Mouse (Mus musculus): ENCODE measurements around the gene Rbfox1.

Gene Rbfox1

DNA sequence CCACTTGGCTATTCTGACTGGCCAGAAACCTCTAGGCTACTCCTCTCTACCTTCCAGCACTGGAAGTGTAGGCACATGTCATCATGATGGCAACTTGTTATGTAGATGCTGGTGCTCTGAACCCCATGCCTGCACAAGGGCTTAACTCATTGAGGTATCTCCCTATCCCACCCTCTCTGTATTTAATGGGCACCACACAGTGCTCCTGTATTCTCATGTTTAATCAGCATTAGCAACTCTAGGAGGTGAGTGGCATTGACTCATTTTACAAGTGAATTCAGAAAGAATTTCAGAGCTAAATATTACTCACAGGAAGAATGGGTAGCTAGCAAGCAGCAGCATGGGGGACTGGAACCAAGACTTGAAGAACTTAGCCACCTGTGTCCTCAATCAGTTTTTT, 321.3 kb downstream of the Rbfox1 start:
- DNase-seq (ENCODE audit: low read depth in 1 of 2, low spot score in 2 of 2) = no peak

DNA sequence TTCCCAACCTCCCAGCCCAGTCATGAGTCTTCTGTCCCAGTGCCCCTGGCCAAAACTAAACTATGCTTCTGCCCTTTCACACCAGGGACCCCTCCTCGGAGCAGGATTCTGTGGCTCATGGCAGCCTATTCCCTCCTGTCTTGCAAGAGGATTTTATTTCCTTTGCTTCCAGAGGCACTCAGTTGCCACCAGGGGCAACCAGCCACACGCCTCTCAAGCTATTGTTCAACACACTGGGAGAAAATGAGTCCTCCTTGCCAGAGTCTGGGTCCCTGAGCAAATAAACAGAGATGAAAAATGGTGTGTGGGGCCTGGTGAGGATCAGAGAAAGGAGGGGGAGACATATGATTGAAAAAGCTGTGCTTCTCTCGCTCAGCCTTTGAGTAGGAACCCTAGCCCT, 327.8 kb downstream of the Rbfox1 start:
- DNase-seq (ENCODE audit: low read depth in 1 of 2, low spot score in 2 of 2) = no peak

DNA sequence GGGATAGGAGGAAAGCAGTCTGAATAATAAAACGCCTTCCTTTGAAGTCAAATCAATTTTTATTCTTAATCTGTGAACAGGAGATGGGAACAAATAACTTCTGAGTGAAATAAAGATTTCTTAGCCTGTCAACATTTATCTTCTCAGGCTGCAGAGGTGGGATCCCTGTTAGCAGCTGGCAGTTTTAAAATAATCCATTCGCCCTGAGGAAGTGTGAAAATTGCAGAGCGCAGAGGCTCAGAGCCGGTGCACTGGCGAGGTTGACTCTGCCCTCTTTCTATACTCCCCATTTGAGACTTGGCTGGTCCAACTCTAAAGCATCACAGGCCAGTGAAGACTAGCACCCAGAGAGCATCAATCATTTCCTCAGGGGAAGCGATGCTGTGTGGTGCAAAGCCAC, 342.3 kb downstream of the Rbfox1 start:
- DNase-seq (ENCODE audit: low read depth in 1 of 2, low spot score in 2 of 2) = no peak

DNA sequence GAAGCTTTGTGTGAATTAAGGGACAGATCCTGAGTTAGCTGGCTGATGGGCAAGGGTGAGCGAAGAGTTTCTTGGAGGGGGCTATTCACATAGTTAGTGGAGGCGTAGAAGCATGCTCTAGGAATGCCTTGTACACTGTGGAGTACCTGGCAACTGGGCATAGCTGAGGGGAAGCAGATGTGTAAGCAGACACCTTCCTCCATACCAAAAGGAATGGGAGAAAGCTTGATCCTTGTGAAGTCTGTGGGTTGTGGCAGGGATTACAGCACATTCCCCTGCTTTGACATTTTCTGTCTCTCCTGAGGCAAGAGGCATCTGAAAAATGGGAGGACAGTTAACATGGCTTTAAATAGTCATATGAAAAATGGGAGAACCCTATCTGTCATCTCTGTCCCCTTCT, 347.8 kb downstream of the Rbfox1 start:
- no peak for DNase-seq (ENCODE audit: low read depth in 1 of 2, low spot score in 2 of 2)

DNA sequence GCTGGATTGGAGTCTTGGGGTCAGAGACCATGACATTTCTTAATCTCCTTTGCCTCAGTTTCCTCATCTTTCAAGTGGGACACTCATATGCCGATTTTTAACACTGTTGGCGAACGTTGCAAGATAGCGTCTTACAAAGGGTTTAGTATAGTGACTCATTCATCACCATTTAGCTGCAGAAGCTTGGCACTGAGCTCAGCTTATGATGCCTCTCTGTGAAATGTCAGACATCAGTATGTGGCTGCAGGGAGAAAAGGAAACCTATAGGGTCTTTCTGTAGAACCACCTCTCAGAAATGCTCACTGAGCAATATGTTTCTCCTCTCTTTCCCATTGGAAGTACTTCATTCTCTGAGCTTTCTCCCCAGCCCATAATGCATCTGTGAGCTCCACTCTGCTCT, 356.2 kb downstream of the Rbfox1 start:
- DNase-seq (ENCODE audit: low read depth in 1 of 2, low spot score in 2 of 2) = no peak

DNA sequence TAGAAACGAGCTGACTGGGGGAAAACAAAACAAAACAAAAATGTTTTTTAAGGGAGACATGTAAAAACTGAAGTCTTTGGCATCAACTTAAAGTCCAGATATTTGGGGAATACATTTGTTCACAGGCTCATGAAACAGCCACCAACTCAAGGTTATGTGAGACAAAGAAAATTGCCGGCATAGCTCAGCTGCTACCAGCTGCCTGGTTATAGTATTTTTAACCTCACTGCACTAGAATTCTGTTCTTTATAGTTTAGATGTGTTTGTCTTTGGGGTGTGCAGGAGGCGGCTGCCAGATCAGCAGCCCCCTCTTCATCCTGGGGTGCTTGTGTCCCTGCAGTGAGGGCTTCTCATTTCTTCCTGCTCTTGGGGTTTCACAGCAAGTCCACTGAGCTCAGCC, 357.3 kb downstream of the Rbfox1 start:
- DNase-seq (ENCODE audit: low read depth in 1 of 2, low spot score in 2 of 2) = no peak

DNA sequence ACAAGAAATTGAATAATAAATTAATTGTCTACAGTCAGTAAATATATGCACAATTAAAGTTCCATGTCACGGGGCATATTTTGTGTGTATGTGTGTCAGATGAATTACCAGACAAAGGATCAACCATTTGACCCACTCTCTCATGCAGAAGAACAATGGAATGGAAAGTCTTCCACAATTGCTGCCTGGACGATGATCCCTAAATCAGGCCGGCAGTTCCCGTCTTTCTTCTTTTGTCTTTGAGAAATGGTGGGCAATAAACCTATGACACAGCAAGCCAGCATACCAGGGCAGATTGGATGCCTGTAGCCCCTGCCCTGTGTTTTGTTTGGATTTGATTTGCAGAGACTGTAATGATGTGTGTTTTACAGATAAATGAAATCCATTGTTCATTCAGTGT, 362.4 kb downstream of the Rbfox1 start:
- DNase-seq (ENCODE audit: low read depth in 1 of 2, low spot score in 2 of 2) = no peak

DNA sequence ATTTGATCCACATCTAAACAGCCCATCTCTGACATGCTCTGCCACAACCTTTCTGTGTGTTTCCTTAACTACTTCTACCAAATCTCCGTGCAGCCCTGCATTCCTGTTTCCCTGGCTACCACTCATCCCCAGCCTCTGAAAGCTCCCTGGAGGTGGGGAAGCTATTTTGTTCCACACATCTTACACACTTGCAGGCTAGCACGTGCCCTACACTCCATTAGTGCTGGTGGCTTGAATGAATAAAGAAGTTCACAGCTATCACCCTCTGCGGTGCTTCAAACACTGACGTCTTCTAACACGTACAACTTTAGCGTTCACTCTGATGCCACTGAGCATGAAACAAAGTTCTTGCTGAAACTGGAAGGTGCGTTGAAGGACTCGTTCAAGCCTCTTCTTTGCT, 379.4 kb downstream of the Rbfox1 start:
- no peak for DNase-seq (ENCODE audit: low read depth in 1 of 2, low spot score in 2 of 2)

DNA sequence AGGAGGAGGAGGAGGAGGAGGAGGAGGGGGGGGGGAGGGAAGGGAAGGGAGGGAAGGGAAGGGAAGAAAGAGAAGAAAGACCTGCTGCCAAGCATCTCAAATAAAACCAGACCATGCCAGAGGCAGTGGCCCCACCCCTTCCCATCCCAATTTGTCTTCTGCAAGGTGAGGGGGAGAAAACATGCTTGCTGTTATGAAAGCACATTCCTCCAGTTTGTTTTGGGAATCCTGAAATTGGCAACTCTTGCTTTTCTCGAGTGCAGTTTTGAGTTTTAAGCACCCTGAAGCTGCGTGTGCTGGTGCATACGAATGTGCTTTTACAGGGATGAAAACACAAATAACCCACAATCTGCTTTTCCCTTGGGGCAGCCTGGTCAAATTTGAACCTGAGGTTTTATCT, 380.5 kb downstream of the Rbfox1 start:
- DNase-seq (ENCODE audit: low read depth in 1 of 2, low spot score in 2 of 2) = no peak

DNA sequence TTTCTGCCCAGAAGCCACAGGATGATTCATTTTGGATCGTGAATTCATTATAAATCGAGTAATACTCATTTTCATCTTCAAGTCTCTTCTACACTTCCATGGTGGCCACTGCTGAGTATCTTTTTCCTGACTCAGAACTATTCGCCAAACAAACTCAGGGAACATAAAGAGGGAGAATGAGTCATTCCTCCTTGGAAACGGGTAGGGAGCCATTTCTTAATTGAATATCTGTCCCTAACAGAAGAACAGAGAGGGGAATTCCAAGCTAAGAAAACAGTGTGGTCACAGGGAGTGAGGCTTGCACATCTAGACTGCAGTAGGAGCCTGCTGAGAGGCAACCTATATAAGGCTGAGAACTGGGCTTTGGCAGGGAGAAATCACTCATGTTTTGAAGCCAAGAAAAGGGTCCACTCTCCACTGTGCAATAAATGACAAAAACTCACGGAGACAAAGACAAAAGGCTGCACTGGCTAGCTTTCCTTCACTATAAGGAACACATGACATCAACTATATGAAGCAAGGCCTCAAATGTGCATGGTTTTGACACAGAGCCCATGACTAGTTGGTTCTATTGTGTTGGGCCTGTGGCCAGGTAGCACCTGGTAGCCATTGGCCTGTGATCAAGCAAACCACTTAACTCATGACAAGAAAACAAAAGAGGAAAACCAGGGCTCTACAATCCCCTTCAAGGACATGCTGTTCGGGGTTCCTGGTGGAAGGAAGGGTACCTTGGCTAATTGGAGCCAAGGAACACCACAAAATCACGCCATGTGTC, 386.6 kb downstream of the Rbfox1 start:
- DNase-seq (ENCODE audit: low read depth in 1 of 2, low spot score in 2 of 2) = no peak

DNA sequence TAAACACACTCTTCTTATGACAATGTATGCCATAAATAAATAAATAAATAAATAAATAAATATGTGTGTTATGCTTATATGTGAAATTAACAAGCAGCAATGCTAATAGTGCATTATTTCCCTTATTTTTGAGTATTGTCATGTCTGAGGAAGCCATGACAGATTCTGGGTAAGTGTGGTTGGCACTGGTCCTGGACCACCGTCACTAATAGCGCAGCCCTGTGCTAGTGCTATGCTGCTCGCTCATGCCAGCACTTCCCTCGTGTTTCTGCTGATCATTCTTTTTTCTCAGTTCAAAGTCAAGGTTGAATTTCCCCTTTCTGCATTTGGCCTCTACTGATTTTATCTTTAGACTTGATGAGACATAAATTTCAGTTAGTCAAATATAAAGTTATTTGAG, 398.3 kb downstream of the Rbfox1 start:
- no peak for DNase-seq (ENCODE audit: low read depth in 1 of 2, low spot score in 2 of 2)

DNA sequence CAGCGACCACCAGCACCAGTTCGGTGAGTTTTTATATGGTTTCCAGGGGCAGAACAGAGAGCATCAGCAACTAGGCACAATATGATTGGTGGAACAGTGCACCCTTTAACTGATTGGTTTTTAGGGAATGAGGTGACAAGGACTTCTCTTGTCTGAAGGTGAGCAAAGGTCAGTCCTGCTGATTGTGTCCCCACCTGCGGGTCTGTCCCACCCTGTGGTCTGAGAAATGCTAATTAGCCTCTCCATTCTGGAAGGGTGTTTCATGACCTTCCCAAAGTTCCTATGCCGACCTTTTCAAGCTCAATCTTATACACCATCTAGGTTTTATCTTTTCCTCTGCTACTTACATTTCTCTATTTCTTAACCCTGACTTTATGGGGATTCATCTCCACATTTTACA, 399.2 kb downstream of the Rbfox1 start:
- DNase-seq (ENCODE audit: low read depth in 1 of 2, low spot score in 2 of 2) = no peak

DNA sequence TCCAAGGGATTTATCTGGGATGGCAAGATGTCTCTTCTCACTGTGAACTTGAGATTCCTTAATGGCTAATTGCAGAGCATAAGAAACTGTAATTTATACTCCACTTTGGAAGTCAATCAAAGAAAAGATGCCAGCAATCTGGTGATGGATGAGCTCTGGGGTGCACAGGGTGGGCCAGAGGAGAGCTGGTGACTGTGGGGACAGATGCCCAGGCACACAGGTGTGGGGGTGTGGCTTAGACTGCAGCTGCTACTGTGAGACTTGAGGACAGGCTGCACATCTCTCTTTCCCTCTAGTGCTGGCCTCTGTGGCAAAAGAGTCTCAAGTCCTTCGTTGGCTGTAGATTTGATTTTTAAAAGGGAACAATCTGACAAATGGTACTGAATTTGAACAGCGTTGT, 402.5 kb downstream of the Rbfox1 start:
- no peak for DNase-seq (ENCODE audit: low read depth in 1 of 2, low spot score in 2 of 2)

DNA sequence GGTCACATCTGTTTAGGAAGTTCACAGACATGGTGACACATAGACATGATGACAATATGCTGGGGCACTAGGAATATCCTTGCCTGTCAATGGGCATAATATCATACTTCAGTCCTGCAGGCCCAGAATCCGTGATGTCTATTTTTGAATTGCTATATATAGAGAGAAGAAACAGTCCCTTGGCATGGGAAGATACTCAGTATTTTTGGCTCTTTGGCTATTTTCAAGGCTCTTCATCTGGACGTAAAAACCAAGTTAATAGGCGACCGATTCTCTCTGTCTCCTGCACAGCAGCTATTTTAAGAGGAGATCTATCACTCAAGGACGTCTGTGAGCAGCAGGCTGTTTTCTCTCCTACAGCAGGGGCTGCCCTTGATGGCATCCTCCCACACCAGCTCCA, 415.0 kb downstream of the Rbfox1 start:
- DNase-seq (ENCODE audit: low read depth in 1 of 2, low spot score in 2 of 2) = no peak

DNA sequence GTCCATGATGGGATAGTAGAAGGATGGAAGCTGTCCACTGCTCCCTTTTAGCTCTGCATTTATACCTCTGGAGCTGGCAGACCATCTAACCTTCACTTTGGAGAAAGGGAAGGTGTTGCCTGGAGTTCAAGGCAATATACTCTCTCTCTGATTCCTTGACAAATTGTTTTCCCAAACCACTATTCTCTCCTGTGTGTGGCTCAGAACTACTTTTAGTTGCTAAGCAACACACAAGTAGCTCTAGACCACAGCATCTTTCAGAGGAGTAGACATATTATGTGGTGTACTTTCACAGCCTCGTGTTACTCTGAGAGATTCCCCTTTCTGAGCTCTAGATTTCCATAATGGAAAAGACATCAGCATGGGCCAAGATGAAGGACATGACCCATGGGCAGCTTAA, 417.9 kb downstream of the Rbfox1 start:
- DNase-seq (ENCODE audit: low read depth in 1 of 2, low spot score in 2 of 2) = no peak

DNA sequence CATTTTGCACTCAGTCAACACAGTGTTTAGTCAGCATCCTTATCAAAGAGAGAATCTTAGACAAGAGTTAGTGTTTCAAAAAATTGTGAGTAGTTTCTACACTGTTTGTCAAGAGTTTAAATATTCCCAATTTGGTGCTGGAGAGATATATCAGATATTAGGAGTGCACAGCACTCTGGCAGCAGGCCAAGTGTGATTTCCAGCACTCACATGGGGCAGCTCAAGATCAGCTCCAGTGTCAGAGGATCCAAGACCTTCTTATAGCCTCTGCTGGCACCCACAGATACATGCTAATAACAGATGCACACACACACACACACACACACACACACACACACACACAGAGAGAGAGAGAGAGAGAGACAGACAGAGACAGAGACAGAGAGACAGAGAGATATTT, 424.8 kb downstream of the Rbfox1 start:
- no peak for DNase-seq (ENCODE audit: low read depth in 1 of 2, low spot score in 2 of 2)

DNA sequence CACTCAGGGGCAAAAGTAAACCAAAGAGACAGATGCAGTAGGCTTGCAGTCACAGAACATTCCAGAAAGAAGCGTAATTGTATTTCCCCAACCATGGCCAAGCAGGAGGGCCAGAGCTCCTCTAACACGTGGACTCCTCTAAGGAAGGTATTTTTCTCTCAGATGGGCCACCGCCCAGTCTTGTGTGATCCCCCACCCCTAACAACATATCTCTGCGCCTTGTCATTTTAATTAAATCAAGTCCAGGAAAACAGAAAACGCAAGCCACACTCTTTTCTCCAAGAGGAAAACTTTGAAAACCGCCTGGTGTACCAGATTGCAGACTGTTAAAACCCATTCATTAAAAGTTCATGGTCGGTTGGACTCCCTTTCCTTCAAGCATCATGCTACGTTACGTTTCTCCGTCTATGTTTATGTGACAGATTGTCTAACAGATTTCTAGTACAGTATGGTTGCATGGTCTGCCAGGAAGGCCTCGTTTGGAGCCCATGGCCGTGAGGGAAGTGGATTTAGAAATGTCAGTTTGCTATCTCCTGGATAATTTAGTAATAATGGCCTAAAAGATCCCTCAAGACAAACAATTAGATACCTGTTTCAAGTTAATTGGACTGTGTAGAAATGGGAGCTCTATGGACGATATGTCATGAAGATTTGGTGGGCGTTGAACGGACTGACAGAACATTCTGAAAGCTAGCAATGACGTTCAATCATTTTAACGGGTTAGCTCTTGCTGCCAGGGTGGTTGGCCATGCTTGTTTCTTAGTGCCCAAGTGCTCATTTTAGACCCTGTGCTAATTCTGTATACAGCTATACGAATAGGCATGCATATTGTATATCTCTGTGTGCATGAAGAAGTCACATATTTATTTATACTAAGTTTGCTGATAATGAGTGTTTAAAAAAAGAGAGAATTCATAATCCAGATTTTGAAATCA, 425.9 kb downstream of the Rbfox1 start:
- no peak for DNase-seq (ENCODE audit: low read depth in 1 of 2, low spot score in 2 of 2)

DNA sequence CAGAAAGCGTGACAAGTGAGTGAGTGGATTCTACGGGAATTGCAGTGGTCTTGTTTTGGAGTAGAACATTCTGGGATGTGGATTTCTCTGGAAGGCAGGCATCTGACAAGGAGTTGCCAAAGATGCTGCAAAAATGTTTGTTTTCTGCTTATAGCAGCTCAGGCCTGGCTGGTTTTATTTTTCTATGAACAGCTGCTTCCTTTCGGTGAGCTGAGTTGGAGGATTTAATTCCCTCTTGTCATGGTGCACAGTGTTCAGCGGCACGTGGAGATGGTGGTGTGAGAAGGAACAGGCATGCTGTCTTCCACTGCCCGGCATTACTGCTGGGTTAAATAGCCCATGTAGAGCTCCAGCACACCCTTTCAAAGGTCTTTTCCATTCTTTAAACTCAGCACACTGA, 428.5 kb downstream of the Rbfox1 start:
- DNase-seq (ENCODE audit: low read depth in 1 of 2, low spot score in 2 of 2) = no peak

DNA sequence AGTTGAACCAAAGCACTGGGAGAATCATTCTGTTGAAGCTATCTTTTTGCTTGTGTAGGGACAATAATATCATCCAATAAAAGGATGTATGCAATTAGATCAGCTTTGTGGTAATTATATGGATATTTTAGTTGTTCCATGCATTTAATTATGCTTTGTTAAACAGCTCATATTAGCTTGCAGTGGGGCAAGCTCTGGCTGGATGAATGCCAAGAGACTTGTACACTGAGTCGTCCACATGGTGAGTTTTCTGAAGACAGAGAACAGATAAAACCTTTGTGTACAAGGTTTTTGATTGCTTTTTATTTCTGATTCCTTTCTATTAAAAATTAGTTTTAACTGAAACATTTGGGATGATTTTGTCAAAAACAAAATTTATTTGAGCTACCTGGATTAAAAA, 439.7 kb downstream of the Rbfox1 start:
- no peak for DNase-seq (ENCODE audit: low read depth in 1 of 2, low spot score in 2 of 2)

DNA sequence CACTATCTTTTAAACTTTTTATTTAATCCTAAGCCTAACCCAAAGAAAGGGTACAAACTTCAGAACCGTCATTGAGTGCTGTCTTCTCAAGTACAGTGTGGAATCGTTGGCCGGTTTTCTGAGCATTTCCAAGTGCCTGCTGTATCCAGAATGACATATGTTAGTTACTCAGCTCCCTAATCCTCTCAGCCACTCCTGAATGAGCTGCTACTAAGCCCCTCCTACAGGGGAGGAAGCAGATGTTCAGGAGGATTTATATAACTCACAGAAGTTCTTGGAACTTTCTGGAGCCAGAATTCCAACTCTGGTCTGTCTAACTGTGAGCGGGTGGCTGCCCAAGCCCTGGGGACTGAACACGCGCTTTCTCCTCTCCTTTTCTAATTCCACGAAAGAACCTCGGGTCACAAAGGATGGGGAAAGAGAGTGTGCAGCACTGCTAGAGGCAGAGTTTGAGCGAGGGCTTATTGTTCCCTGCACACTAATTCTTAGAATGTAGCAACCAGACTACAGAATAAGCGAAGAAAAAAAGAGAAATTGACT, 446.3 kb downstream of the Rbfox1 start:
- DNase-seq (ENCODE audit: low read depth in 1 of 2, low spot score in 2 of 2) = no peak

DNA sequence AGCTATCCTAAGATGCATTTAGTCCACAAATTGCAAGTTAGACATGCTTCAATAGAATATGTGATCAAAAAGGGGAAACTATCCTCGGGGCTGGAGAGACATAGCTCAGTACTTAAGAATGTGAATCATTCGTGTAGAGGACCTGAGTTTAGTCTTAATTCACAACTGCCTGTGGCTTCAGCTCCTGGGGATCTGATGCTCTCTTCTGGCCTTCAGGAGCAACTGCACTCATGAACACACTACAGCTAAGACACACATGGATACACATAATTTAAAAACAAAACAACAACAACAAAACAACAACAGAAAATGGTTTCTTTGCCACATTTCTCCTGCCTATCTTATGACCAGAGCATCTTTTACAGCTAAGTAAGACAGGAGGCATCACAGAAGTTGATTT, 448.1 kb downstream of the Rbfox1 start:
- no peak for DNase-seq (ENCODE audit: low read depth in 1 of 2, low spot score in 2 of 2)

DNA sequence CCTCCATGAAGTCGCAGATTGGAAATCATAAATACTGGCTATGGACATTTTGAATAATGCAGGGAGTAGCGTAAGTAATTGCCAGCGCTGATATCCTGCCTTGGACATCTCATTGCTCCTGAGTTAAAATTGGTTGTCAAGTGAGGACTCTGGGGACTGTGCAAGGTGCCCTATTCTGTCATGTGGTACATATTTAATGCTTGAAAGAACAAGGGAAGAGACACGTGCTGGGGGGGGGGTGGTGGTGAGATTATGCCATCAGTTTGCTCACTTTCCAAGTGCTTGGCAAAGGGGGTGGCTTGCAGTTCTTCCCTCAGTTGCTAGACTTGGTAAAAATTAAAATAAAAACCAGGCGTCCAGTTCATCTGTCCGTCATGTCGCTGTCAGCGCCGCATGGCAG, 462.9 kb downstream of the Rbfox1 start:
- no peak for DNase-seq (ENCODE audit: low read depth in 1 of 2, low spot score in 2 of 2)

Data from monocyte, adult 2 months (primary cell).